Mouse (Mus musculus): ENCODE measurements around the gene Cep112.
A peak's percentile ranks its signal among the peaks of the same experiment; 100 is the strongest.

Gene Cep112

DNA sequence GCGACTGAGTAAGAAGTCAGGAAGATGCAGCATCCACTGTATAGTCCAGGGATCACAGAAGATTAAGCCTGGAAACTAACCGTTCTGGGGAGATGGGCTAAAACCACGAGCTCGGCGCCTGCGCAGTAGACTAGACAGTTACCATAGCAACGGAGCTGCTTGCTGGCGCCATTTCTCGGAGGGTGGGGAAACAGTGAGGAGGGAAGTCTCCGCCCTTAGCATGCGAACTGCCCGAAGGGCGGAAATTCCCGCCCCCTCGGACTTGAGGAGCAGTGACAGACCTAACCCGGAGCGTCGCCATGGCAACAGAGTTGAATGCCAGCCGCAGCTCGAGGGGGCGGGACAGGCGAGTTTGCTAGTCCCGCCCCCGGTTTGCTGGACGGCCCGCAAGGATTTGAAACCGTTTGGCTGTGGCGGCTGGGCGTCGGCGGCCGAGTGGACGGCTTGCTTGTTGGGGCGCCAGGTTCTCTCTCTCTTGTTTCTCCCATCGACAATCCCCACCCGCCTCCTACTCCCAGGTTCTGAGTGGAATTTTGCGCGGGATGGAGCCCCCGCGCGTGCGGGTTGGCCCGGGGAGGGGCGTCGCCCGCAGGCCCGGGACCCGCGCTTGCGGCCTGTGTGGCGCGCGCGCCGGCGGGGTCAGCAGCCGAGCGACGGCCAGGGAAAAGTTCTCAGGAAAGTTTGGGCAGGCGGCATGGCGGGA lies at the start of gene Cep112:
Gene Cep112 (plus strand): TSS at position 304 of the 703 bp plus-strand sequence.
- peak; percentile 100 for DNase-seq (ENCODE audit: low read depth, low spot score)

DNA sequence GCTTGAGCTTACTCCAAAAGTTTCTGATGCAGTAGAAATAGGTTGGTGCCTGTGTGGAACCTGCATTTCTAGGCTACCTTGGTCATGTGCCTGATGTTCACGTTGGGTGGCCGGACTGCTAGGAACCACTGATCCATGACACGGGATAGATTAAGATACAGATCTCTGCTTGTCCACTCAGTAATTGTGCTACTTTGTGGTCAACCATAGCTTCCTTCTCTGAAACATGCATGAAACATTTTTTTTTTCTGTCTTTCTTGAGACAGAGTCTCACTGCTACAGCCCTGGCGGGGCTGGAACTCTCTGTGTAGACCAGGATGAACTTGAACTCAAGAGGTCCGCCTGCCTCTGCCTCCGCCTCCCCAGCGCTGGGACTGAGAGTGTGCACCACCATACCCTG lies 48.2 kb upstream of the Cep112 start:
- no peak for DNase-seq (ENCODE audit: low read depth, low spot score)

DNA sequence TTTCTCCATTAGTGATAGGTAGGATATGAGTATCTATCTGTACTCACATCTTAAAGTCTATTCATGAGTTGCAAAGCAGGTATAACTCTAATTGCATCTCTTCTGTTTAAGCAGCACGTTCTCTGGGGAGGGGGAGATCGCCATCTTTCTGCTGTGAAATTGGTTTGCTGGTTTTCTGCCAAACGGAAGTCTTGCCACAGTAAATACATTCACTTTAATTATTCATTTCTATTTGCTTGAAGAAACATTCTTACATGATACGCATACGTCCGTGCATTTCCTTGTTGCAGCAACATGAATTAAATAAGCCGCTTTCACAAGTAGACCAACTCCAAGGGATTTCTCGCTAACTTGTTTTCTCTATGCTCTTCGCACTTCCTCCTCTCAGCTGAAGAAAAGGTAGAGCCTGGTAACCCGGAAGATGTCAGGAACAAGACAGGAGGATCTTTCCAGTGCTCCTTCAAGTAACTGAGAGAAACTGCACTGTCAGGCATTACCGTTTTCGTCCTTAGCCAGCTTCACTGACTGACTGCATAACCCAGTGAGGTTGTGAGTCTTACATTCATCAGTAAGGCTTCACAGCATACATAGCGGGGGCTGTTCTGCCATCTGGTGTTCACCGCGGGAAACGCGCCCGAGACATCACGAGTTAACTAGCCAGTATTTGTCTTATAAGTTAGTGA lies 47.2 kb upstream of the Cep112 start:
- peak; percentile 77 for DNase-seq (ENCODE audit: low read depth, low spot score)

DNA sequence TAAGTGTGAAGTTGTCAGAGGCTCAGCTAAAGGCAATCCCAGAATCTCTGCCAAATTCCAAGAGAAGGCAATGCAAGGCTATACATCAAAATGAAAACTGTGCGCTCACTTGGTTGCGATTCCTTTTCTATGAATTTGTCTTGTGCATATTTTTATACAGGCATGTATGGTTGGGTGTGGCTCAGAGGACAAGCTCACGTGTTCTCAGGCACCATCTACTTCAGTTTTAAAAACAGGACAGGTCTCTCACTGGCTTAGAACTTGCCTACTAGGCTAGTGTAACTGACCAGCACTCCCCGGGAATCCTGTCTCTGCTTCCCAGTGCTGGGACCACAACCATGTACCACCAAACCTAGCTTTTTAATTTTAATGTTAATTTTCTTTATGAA lies 46.6 kb upstream of the Cep112 start:
- no peak for DNase-seq (ENCODE audit: low read depth, low spot score)

DNA sequence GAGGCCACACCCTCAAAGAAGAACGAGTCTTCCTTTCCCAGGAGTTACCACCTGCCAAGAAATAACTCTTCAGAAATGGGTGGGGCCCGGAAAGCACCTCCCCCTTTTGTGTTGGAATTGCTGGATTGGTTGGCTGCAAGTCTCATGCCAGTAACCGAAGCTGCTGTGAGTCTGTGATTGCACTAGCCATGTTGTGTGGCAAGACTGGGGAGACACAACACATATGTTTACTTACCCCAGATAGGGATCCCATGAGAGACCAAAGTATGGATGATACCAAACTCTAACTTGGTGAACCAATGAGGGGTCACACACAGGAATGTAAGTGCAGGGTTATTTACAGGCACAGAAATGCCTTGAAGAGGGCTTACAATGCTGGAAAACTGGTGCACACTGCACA lies 42.3 kb upstream of the Cep112 start:
- DNase-seq (ENCODE audit: low read depth, low spot score), result no peak

DNA sequence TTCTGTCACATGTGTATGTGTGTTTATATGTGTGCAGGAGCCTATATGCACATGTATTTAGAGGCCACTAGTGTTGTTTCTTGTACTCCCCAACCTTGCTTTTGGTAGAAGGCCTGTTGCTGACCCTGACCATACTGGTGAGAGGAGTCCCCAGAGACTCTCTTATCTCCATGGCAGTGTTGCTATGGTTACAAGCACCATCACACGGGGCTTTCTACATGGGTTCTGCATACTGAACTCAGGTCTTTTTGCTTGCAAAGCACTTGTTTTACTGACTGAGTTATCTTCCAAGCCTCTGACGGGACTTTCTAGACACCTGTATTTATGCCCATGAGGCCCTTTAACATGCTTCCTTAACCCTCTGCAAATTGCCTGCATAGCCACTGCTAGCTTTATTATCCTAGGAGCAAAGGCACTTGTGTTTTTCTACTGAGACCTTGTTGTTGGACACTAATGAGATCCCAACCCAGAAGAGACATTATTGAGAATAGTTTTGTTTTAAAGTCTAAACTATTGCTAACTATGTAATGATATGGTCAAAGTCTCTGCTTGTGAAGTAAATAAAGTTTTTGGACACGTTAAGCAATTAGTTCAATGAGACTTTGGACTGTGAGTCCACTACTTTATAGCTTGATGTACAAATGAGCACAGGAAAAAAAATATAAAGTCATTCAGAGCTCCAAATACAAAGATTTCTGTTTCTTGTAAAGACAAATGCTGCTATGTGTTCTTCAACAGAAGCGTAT lies 39.9 kb upstream of the Cep112 start:
- no peak for DNase-seq (ENCODE audit: low read depth, low spot score)

DNA sequence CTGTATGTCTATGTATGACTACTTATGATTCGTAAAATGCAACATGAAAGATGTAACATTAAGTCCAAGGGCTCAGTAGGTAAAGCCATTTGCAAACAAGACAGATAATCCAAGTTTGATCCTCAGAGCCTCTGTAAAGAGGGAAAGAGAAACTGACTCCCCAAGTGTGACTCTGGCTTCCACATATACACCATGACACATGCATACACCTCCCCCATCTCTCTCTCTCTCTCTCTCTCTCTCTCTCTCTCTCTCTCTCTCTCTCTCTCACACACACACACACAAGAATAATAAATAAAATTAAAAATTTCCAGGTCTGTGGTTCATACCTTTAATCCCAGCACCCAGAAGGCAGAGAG lies 39.3 kb upstream of the Cep112 start:
- DNase-seq (ENCODE audit: low read depth, low spot score), result no peak

DNA sequence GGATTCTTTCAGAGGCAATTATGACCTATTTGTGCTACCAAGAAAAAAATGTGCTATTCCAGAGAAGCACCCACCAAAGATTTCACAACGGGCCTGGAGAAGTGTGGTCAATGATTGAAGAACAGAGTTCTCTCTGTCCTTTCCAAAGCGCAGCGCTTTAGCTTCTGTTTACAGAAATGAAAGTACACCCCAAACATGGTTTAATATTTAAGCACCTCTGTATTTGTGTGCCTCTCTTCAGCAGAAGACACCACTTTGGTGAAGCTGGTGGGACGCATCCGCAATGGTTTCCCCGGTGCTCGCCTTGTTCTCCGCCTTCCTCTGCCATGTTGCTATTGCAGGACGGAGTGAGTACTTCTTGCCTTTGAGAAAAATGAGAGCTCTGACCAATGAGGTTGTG lies 29.9 kb upstream of the Cep112 start:
- no peak for DNase-seq (ENCODE audit: low read depth, low spot score)

DNA sequence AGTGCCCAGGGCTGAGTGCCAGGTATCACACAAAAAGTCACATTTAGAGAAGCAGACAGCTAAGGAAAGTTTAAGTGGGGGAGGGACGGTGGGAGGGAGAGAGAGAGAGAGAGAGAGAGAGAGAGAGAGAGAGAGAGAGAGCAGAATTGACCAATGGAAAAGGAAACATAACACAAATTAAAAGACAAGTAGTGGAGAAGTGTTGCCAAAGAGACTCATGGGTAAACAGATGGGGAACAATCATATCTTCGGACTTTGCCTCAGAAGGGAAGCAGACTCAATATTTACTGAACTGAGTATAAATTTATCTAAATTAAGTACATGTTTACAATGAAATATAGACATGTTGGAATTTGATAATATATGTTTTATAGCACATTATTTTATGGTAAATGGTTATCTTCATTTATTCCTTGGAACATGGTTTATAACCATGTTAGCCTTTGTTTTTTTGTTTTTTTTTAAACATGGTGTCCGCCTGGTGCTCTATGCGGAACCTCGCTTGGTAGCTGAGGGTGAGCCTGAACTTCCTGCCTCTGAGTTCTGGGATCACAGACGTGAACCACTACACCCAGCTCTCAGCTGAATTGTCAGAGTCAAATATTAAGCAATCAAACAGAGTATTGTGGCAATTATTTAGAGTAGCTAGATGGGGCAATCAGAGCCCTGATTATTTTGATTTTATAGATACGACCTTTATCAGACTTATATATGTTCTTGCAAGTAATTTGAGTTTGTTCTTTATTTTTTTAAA lies 28.7 kb upstream of the Cep112 start:
- no peak for DNase-seq (ENCODE audit: low read depth, low spot score)

DNA sequence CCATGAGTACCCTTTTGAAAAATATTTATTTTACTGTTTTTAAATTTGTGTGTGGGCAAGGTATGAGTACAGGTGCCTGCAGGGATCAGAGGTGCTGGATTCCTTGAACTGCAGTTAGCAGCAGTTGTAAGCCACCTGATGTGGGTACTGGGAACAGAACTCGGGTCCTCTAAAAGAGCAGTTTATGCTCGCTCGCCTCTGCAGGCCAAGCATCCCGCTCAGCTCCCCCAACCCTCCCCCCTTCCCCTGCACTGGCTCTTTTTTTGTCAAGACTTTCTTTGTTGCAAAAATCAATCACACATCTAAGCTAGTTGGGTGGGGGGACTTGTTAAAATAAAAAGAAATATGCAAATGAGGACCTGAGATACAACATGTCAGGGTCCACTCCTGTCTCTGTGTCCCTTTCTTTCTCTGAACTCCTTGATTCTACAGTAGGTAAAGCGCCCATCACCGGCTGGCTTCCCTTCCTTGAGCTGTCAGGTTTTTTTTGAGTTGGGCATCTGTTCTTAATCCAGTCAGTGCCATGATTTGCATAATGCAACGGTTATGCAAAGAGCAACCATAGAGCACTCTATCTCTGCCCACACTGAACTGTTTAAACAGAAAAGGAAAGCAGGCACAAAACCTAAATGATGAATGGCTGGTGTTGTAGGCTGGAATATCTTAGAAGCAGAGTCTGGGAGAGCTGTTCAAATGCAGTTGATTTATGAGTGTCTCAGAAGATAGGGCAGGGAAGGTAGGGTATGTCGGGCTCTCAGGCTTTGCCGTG lies 14.9 kb upstream of the Cep112 start:
- DNase-seq (ENCODE audit: low read depth, low spot score), result no peak

DNA sequence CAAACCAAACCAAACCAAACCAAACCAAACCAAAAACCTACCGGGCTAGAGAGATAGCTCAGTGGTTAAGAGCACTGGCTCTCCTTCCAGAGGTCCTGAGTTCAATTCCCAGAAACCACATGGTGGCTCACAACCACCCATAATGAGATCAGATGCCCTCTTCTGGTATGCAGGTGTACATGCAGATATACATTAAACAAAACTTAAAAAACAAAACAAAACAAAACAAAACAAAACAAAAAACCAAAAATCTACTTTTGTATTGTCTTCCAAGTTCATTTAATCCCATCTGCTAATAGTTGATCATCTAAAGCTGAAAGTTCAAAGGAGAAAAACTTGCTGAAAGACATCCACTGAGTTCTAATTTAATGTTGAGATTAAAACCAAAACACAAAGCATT lies 8.6 kb upstream of the Cep112 start:
- DNase-seq (ENCODE audit: low read depth, low spot score), result no peak

DNA sequence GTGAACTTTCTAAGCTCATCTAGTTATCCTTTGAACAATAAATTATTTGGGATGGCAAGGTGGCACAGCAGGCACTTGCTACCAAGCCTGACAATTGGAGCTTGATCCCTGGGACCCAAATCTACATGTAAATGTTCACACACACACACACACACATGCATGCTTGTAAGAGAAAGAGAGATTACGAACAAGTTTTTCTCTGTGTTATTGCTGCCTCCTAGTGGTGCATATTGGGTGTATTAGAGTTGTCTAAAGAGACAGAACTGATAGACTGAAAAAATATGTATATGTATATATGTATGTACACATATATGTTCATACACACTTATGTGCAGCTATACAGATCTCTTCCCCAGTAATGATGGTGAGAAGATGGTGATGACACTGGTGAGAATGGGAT lies 6.5 kb upstream of the Cep112 start:
- peak; percentile 37 for DNase-seq (ENCODE audit: low read depth, low spot score)

DNA sequence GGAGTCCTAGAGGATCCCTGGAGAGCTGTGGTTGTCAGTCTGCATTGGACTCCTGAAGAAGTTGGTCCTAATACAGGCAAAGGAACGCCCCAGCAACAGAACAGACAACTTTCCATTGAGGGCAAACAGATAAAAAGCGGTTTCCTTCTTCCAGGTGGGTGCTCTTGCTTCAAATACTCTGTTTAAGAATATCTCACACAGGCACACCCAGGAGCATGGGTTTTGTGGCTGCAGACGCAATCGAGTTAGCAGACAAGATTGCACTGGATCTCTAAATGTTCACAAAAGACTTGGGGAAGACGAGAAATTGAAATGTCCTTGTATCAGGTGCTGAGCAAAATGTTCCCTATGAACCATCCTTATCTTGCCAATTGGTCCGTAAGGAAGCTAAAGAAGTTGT lies 5.8 kb upstream of the Cep112 start:
- no peak for DNase-seq (ENCODE audit: low read depth, low spot score)

DNA sequence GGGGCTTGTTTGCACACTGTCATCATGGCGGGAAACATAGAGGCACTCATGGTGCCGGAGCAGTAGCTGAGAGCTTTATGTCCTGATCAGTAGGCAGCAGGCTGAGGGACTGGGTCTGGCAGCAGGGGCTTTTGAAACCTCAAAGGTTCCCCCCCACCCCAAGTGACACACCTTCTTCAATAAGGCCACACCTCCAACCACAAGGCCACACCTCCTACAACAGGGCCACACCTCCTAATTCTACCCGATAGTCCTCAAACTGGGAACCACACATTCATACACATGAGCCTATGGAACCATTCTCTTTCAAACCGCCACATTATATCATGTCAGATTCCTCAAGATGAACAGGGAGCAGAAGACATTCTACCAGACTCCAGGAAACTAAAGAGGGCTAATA lies 4.2 kb upstream of the Cep112 start:
- peak; percentile 67 for DNase-seq (ENCODE audit: low read depth, low spot score)

DNA sequence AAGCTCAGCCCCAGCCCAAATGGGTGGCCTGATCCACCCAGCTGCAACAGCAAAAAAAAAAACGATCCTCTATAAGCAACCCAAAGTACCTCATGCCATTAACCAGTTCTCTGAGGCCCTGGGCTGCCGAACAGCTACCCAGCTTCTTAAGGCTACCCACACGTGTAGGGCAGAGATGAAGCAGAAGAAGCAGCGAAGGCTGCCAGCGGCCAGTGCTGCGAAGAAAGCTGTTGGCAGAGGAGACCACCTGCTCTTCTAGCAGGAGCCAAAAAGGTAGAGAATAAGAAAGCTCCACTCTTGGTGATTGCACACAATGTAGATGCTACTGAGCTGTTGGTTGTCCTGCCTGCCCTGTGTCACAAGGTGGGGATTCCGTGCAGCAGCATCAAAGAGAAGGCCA lies 1.8 kb upstream of the Cep112 start:
- no peak for DNase-seq (ENCODE audit: low read depth, low spot score)

DNA sequence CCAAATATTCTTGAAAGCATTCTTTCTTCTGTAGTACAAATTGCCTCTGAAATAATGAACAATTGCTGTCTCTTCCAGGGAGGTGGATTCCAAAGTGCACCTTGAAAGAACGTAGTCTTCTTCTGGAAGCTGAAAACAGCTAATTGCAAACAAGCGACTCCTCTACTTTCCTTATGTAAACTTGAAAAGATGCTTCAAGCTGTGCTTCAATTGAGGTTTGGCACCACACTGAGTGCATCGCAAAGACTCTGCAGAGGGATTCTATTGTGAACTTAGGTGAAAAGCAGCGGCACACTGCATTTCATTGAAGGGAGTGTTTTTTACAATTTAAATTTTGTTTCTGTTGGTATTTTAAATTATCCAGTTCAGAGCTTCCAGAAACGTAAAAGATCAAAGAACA lies 881 bp upstream of the Cep112 start:
- peak; percentile 90 for DNase-seq (ENCODE audit: low read depth, low spot score)

DNA sequence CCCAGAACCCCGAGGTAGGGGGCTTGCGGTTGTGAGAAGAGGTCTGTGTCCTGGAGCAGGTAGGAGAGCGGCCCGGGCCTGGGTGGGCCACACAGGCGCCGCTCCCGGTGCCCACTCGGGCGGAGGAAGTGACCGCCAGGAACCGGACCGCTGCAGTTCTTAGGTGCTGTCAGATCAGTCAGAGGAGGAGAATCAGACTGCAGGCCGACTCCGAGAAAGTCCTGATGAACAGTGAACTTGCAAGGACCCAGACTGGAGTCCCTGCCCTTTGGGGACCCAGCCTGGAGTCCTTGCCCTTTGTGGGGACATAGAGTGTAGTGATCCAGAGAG lies 565 bp downstream of the Cep112 start:
- peak; percentile 26 for DNase-seq (ENCODE audit: low read depth, low spot score)

DNA sequence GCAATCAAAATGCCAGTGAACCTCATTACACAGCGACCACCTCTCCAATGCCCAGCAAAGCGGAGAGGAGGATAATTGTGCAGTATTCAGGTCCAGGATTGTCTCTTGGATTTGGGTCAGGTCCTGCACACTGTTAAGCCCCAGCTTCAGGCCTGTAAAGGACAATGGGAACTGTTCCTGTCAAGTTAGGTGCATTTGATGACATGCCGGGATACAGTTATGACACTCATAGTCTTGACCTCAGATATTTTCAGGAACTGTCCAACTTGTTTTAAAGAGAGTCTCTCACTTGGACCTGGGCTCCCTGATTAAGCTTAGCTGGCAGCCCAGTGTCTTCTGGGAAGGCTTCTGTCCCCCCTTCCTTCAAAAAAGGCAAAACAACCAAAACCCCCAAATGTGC lies 1.1 kb downstream of the Cep112 start:
- DNase-seq (ENCODE audit: low read depth, low spot score), result no peak

DNA sequence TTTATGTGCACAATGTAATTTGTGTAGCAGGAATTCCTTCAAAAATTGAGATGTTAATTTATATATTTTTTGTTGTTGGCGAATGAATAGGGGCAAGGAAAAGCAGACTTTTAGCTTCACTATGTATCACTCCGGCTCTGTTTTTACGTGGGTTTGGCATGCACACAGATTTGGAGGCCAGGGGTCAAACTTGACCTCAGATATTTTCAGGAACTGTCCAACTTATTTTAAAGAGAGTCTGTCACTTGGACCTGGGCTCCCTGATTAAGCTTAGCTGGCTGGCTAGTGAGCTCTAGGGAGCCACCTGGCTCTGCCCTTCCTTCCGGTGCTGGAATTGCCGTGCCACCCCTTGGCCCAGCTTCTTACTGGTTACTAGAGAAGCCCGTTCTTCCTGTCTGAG lies 2.2 kb downstream of the Cep112 start:
- no peak for DNase-seq (ENCODE audit: low read depth, low spot score)

DNA sequence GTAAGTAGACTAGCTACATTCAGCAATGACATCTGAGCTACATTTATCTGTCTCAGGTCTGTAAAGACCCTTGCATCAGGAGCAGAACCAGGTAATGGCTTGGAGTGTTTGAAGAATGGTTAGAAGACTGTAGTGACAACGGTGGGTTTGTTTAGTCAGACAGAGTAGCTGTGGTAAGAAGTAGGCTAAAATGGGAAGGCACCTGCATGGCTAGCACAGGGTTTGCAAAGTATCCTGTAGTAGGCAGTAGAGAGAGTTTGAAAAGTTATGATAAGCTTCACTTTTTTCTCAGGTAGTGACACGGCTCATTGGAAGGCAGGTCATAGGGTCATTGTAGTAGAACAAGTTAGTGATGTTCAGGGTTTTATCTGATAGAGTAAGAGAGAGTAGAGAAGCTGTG lies 4.1 kb downstream of the Cep112 start:
- DNase-seq (ENCODE audit: low read depth, low spot score), result no peak

DNA sequence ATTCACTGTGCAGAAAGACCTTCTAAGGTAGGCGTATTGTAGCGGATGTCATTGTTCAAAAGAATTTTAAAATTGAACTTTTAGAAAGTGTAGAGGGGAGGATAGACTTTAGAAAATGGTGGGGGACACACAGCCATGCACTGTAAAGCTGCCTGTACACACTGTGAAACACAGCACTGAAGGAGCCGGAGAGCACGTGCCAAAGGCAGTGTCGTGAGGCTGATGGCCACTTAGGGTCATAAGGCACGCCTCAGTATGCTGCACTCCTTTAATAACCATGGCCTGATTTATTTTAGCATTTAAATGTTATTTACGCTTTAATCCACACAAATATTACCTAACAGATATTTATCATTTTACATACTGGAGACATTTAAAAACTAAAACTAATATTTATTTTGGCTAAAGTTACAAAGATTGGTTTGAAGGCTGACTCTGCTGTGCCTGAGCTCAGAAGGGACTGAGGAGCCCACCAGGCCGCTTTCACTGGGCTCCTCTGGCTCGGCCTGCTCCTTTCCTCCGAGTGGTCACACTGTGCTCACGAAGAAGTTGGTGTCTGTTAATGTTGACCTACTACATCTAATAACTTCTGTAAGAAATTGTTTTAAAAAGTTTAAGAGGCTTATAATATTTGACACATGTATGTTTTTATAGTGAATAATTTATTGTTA lies 19.0 kb downstream of the Cep112 start:
- no peak for DNase-seq (ENCODE audit: low read depth, low spot score)

All from ES-CJ7 (cell line).